Mouse (Mus musculus): ENCODE data around the gene Sf3a2. TPM values are rescaled to one million over a fixed set of nuclear protein-coding genes. Genes with fewer than 3 reads are reported as not detected.

Gene Sf3a2
- polyA plus RNA-seq, 1 experiment from 2014 or later: 67.5 TPM

DNA sequence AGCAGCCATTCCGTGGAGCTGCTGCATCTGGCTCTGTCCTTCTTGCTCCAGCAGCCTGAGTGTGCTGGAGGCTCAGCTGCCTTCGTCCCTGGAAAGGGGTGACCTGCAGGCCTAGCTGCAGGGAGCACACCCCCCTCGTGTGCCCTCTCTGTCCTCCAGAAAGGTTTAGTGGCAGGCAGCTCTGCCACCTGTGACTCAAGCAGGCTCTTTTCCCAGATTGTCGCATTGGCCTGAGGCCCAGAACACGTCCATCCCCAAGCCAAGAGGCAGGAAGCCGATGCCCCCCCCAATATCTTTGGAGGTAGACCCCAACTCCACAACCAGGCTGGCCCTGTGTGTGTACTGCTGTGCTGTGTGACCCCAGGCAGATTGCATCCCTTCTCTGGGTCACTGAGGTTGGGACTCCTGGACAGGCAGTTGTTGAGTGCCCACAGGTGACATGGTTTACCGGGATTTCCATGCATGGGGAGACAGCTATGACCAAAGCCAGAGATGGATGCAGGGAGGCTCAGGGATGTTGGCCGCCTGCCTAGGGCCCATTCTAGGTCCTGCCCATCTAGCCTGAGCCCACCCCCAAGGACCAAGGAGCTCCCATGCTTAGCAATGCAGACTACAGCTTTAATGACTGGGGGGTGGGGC is 47.2 kb downstream of the Sf3a2 start:
- no peak for ATAC-seq (ENCODE audit: low read depth)
- Histone ChIP-seq H3K9ac (no peak overlapping the region), H3K4me3 (no peak overlapping the region), H3K9me3 (no peaks in the 10 kb centered on the region), H3K27me3 (peaks cover 47% of the 10 kb centered on the region), H3K36me3 (0 out of 2 replicates have a peak, but pooled peaks cover 1% of the 10 kb centered on the region), H3K4me1 (replicated peaks) (peaks cover 13% of the 10 kb centered on the region), H3K4me2 (no peak overlapping the region), H3K27ac (replicated peaks) (no peak overlapping the region)
- 68% methylated on average over 8 of the region's 8 CpGs for WGBS

DNA sequence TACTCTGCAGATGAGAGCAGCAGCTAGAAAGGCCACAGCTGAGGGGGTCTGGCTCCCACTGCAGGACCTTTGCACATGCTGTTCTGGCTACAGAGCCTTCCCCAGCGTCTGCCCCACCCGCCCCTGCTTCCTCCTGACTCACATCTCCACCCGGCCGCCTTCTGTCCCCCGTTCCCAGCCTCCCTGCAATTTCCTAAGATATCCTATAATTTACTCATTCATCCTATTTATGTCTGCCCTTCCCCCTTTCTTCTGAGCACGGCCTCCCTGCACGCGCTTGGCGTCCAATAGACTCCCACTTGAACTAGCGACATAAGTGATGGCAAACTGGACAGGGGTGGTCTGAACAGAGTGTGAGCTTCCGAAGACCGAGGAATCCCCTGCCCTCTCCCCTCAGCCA is 47.7 kb downstream of the Sf3a2 start:
- Histone ChIP-seq H3K27me3 (peaks cover 41% of the 10 kb centered on the region), H3K9ac (0 out of 2 replicates have a peak overlapping the region, but pooled peaks have one; percentile 3), H3K9me3 (no peaks in the 10 kb centered on the region), H3K4me1 (replicated peaks) (peaks cover 13% of the 10 kb centered on the region), H3K27ac (replicated peaks) (no peak overlapping the region), H3K4me3 (no peak overlapping the region), H3K36me3 (0 out of 2 replicates have a peak, but pooled peaks cover 7% of the 10 kb centered on the region), H3K4me2 (no peak overlapping the region)
- ATAC-seq (ENCODE audit: low read depth): no peak
- 73% methylated on average over 12 of the region's 12 CpGs for WGBS

DNA sequence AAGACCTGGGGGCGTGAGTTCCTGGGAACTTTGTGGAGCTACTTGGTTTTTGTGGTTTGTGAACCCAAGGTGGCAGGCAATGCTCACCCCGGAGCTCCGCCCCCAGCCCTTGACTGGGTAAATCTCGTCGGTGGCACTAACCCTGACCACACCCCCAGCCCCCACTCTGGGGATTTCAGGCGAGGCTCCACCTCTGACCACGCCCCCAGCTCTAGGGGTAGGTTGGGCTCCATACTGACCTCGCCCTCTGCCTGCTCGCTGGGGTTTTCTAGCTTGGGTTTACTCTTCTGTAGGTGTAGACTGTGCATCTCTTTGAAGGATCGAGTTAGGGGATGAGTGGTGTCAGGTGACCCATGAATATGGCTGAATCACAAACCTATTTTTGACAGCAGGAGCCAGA is 50.6 kb downstream of the Sf3a2 start:
- Histone ChIP-seq H3K27ac (replicated peaks) (no peak overlapping the region), H3K9me3 (no peaks in the 10 kb centered on the region), H3K4me3 (no peak overlapping the region), H3K4me1 (replicated peaks) (peaks cover 14% of the 10 kb centered on the region), H3K27me3 (peaks cover 24% of the 10 kb centered on the region), H3K4me2 (no peak overlapping the region), H3K36me3 (peaks cover 33% of the 10 kb centered on the region), H3K9ac (no peak overlapping the region)
- 14% methylated on average over 10 of the region's 10 CpGs for WGBS
- ATAC-seq (ENCODE audit: low read depth): no peak

MicroRNAs within 50 kb of the gene (microRNA counts, 519-probe panel; counts per million panel counts)
- microRNA mmu-miR-1982: not detected

Small RNAs within 50 kb of the gene (microRNA-seq; reads per million reads assigned to microRNA genes)
- gene Mir1982: 2.5 reads per million, percentile 10 among the genes with 10 or more reads in this experiment

Other genes with a start within 250 kb of the Sf3a2 start
- 26.8 and 28.0 TPM in 2 replicates for gene Rexo1, start 236.6 kb upstream of the Sf3a2 start, polyA plus RNA-seq (2015; fragmentation: Nextera tagmentation; extraction: Ambion mirVana)
- gene Klf16, start 220.9 kb upstream of the Sf3a2 start, polyA plus RNA-seq (2015; fragmentation: Nextera tagmentation; extraction: Ambion mirVana): 4.9 and 5.5 TPM in 2 replicates
- gene Abhd17a, start 207.9 kb upstream of the Sf3a2 start, polyA plus RNA-seq (2015; fragmentation: Nextera tagmentation; extraction: Ambion mirVana): 108 and 123 TPM in 2 replicates
- gene Scamp4, start 195.3 kb upstream of the Sf3a2 start, polyA plus RNA-seq (2015; fragmentation: Nextera tagmentation; extraction: Ambion mirVana): 62.7 and 64.8 TPM in 2 replicates
- 3.0 and 4.8 TPM in 2 replicates for gene Adat3, start 195.3 kb upstream of the Sf3a2 start, polyA plus RNA-seq (2015; fragmentation: Nextera tagmentation; extraction: Ambion mirVana)
- gene Gm49322, start 192.2 kb upstream of the Sf3a2 start, polyA plus RNA-seq (2015; fragmentation: Nextera tagmentation; extraction: Ambion mirVana): 2.8 and 3.7 TPM in 2 replicates
- gene Csnk1g2, start 175.4 kb upstream of the Sf3a2 start, polyA plus RNA-seq (2015; fragmentation: Nextera tagmentation; extraction: Ambion mirVana): 98.0 and 110 TPM in 2 replicates
- 93.9 and 100.0 TPM in 2 replicates for gene Btbd2, start 141.1 kb upstream of the Sf3a2 start, polyA plus RNA-seq (2015; fragmentation: Nextera tagmentation; extraction: Ambion mirVana)
- 61.4 and 63.4 TPM in 2 replicates for gene Mknk2, start 120.1 kb upstream of the Sf3a2 start, polyA plus RNA-seq (2015; fragmentation: Nextera tagmentation; extraction: Ambion mirVana)
- 46.4 and 55.1 TPM in 2 replicates for gene Mob3a, start 96.2 kb upstream of the Sf3a2 start, polyA plus RNA-seq (2015; fragmentation: Nextera tagmentation; extraction: Ambion mirVana)
- gene Izumo4, start 96.0 kb upstream of the Sf3a2 start, polyA plus RNA-seq (2015; fragmentation: Nextera tagmentation; extraction: Ambion mirVana): 37.2 and 39.1 TPM in 2 replicates
- gene Ap3d1, start 55.9 kb upstream of the Sf3a2 start, polyA plus RNA-seq (2015; fragmentation: Nextera tagmentation; extraction: Ambion mirVana): 106 and 114 TPM in 2 replicates
- 16.4 and 19.5 TPM in 2 replicates for gene Dot1l, start 43.0 kb upstream of the Sf3a2 start, polyA plus RNA-seq (2015; fragmentation: Nextera tagmentation; extraction: Ambion mirVana)
- 128 and 137 TPM in 2 replicates for gene Plekhj1, start 428 bp downstream of the Sf3a2 start, polyA plus RNA-seq (2015; fragmentation: Nextera tagmentation; extraction: Ambion mirVana)
- 0.11 TPM in 1 of 2 replicates, not detected in the other for gene Amh, start 7.0 kb downstream of the Sf3a2 start, polyA plus RNA-seq (2015; fragmentation: Nextera tagmentation; extraction: Ambion mirVana)
- gene Jsrp1, start 15.3 kb downstream of the Sf3a2 start, polyA plus RNA-seq (2015; fragmentation: Nextera tagmentation; extraction: Ambion mirVana): 0.76 and 1.1 TPM in 2 replicates
- 1,173 and 1,183 TPM in 2 replicates for gene Oaz1, start 28.5 kb downstream of the Sf3a2 start, polyA plus RNA-seq (2015; fragmentation: Nextera tagmentation; extraction: Ambion mirVana)
- gene Lingo3, start 45.8 kb downstream of the Sf3a2 start, polyA plus RNA-seq (2015; fragmentation: Nextera tagmentation; extraction: Ambion mirVana): 2.3 and 3.2 TPM in 2 replicates
- gene Lsm7, start 57.0 kb downstream of the Sf3a2 start, polyA plus RNA-seq (2015; fragmentation: Nextera tagmentation; extraction: Ambion mirVana): 199 and 218 TPM in 2 replicates
- 62.0 and 66.2 TPM in 2 replicates for gene Sppl2b, start 57.1 kb downstream of the Sf3a2 start, polyA plus RNA-seq (2015; fragmentation: Nextera tagmentation; extraction: Ambion mirVana)
- gene Tmprss9, start 73.7 kb downstream of the Sf3a2 start, polyA plus RNA-seq (2015; fragmentation: Nextera tagmentation; extraction: Ambion mirVana): 0.08 and 0.31 TPM in 2 replicates
- gene Timm13, start 102.8 kb downstream of the Sf3a2 start, polyA plus RNA-seq (2015; fragmentation: Nextera tagmentation; extraction: Ambion mirVana): 328 and 331 TPM in 2 replicates
- 38.3 and 41.6 TPM in 2 replicates for gene Lmnb2, start 120.0 kb downstream of the Sf3a2 start, polyA plus RNA-seq (2015; fragmentation: Nextera tagmentation; extraction: Ambion mirVana)
- gene Gadd45b, start 131.9 kb downstream of the Sf3a2 start, polyA plus RNA-seq (2015; fragmentation: Nextera tagmentation; extraction: Ambion mirVana): 8.8 and 9.0 TPM in 2 replicates
- gene Gng7, start 216.7 kb downstream of the Sf3a2 start, polyA plus RNA-seq (2015; fragmentation: Nextera tagmentation; extraction: Ambion mirVana): 16.2 and 17.4 TPM in 2 replicates
- 38.1 and 38.7 TPM in 2 replicates for gene Diras1, start 227.5 kb downstream of the Sf3a2 start, polyA plus RNA-seq (2015; fragmentation: Nextera tagmentation; extraction: Ambion mirVana)
- gene Slc39a3, start 239.2 kb downstream of the Sf3a2 start, polyA plus RNA-seq (2015; fragmentation: Nextera tagmentation; extraction: Ambion mirVana): 40.9 and 44.2 TPM in 2 replicates